Mouse (Mus musculus) embryonic facial prominence, embryonic 11.5 days (tissue): ENCODE data around the gene Gjd3. TPM values are rescaled to one million over a fixed set of nuclear protein-coding genes. Genes with fewer than 3 reads are reported as not detected.

ENCODE experiments used
- ATAC-seq: fragments of 200-750 bp; cut with Nextera tagmentation; replicated peaks from 2 replicates; pipeline ENCODE4 v1.8.0; 2017; ENCODE audit warnings: low read depth; ENCODE audit not compliant: insufficient number of reproducible peaks, low FRiP score, low TSS enrichment
- DNase-seq: peaks from one replicate; pipeline ENCODE4 v3.0.0-alpha.2; 2015; ENCODE audit warnings: low spot score
- H3K27ac ChIP-seq: fragments of 300-500 bp; sonication (generic); replicated peaks from 2 replicates; pipeline ENCODE4 v1.5.1; 2014; ENCODE audit warnings: mild to moderate bottlenecking, low read depth, low read length, control low read depth
- H3K27me3 ChIP-seq: fragments of 300-500 bp; sonication (generic); 2 replicates; pipeline ENCODE4 v1.6.1; 2014; ENCODE audit warnings: mild to moderate bottlenecking, low read length, moderate library complexity, mixed read lengths; ENCODE audit not compliant: control insufficient read depth, insufficient read depth
- H3K36me3 ChIP-seq: fragments of 300-500 bp; sonication (generic); replicated peaks from 2 replicates; pipeline ENCODE4 v1.6.1; 2014; ENCODE audit warnings: low read depth, mild to moderate bottlenecking, low read length, moderate library complexity, mixed read lengths; ENCODE audit not compliant: control insufficient read depth, insufficient read depth
- H3K4me1 ChIP-seq: fragments of 300-500 bp; sonication (generic); 2 replicates; pipeline ENCODE4 v1.6.1; 2014; ENCODE audit warnings: low read length, mixed read lengths; ENCODE audit not compliant: control insufficient read depth, insufficient read depth
- H3K4me2 ChIP-seq: fragments of 300-500 bp; sonication (generic); 2 replicates; pipeline ENCODE4 v1.6.1; 2014; ENCODE audit warnings: low read depth, mild to moderate bottlenecking, control low read depth, low read length, moderate library complexity
- H3K4me3 ChIP-seq: fragments of 300-500 bp; sonication (generic); 2 replicates; pipeline ENCODE4 v1.5.1; 2014; ENCODE audit warnings: low read depth, low read length, control low read depth
- H3K9ac ChIP-seq: fragments of 300-500 bp; sonication (generic); replicated peaks from 2 replicates; pipeline ENCODE4 v1.6.1; 2014; ENCODE audit warnings: mild to moderate bottlenecking, control low read depth, low read length
- H3K9me3 ChIP-seq: fragments of 300-500 bp; sonication (generic); replicated peaks from 2 replicates; pipeline ENCODE4 v1.6.1; 2016; ENCODE audit warnings: mild to moderate bottlenecking, low read length, inconsistent platforms, mixed read lengths; ENCODE audit not compliant: control insufficient read depth
- whole genome bisulfite sequencing: fragments of 180-500 bp; shearing (Covaris S2); extraction: QIAGEN DNeasy Blood & Tissue Kit; methylation state at CpG from one replicate; pipeline ENCODE4 v1.1.7; 2014; 5-methylcytosine and 5-hydroxymethylcytosine counted together
- polyA plus RNA-seq: library from polyadenylated mRNA; unstranded; fragments of >200 nt; fragmentation: Nextera tagmentation; extraction: Ambion mirVana; gene quantifications from 2 replicates; pipeline ENCODE4 v1.2.1, GENCODE M21; 2014

Gene Gjd3
- polyA plus RNA-seq, 1 experiment from 2014 or later = 0.25 TPM

DNA sequence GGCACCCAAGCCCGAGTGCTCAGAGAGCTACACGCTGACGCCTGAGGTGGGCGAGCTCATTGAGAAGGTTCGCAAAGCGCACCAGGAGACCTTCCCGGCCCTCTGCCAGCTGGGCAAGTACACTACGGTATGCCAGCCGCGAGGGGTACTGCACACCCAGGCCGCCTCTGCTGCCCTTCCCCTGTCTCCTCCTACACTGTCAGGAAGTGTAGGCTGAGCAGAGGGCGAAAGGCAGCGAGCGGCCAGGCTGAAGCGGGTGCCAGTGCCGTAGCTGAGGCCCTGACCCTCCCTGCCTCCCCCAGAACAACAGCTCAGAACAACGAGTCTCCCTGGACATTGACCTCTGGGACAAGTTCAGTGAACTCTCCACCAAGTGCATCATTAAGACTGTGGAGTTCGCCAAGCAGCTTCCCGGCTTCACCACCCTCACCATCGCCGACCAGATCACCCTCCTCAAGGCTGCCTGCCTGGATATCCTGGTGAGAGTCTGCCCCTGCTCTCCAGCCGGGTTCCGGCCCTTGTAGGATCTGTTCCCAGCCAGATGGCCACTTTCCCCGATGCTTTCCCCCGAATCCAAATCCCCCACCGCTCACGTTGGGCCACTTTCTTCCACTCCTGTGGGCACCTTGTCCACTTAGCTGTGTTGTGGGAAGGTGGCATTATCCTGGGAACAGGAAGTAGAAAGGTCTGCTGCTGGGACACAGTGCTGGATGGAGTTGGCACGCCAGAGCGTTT is 12.5 kb downstream of the Gjd3 start:
- no peak for ATAC-seq
- Histone ChIP-seq H3K9me3 (no peaks in the 10 kb centered on the region), H3K36me3 (peaks cover 3% of the 10 kb centered on the region), H3K27me3 (no peaks in the 10 kb centered on the region), H3K27ac (no peak overlapping the region), H3K9ac (no peak overlapping the region), H3K4me2 (no peak overlapping the region), H3K4me3 (no peak overlapping the region), H3K4me1 (peaks cover 31% of the 10 kb centered on the region)
- 72% methylated on average over 29 of the region's 29 CpGs for WGBS
- DNase-seq = no peak

DNA sequence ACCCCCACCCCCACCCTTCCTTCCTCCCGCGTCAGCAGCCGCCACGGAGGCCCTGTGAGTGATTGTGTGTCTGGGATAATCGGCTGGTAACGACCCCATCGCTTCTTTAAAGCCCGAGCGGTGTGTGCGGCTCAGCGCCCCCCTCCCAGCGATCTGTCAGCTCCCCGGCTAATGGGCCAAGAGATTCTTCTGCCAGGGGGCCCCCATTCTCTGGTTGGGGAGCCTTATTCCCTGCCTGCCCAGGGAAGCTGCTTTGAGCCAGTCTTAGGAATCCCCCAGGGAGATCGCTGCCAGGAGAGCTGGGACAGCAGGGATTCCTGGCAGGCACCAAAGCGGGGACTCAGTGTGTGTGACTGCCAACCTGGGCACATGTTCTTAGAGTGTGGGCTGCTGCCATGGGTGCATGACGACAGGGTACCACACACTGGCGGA is 13.3 kb downstream of the Gjd3 start:
- no peak for DNase-seq

DNA sequence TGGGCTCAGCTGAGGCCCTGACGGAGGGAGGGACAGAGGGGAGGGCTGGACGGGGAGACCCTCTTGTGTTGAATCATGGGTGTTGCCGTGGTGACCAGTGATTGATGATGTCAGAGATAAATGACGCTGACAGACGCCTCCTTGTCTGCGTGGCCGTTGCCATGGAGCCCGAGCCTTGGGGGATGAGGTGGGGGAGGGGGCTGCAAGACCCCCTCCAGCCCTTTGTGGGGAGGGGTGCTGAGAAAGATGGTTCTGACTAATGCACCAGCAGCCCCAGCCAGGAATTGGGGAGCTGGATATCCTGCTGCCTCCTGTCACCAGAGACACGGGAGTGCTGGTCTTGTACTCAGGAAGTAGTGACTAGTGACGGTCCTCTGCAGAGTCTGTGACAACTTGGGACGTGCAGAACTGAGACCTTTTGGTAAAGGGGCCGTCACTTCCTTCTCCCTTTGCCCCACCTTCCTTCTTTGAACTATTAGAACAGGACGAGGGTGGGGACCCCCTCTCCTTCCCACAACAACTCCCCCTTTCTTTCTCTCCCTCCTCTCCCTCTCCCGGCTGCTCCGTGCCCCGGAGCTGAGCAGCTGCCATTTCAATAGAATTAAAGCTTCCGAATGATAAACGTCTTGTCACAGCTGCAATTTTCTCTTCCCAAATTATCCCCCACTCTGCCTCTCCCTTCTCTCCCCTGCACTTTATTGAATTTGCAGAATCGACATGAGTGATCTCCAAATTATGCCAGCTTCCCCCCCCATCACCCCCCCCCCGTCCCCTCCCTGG is 13.9 kb downstream of the Gjd3 start:
- WGBS = 6% methylated on average over 20 of the region's 20 CpGs
- Histone ChIP-seq H3K9ac (no peak overlapping the region), H3K9me3 (no peaks in the 10 kb centered on the region), H3K4me3 (no peak overlapping the region), H3K4me2 (peak overlapping the region; percentile 29), H3K27me3 (no peaks in the 10 kb centered on the region), H3K27ac (peak overlapping the region; percentile 66), H3K4me1 (peaks cover 45% of the 10 kb centered on the region), H3K36me3 (peaks cover 3% of the 10 kb centered on the region)
- ATAC-seq = 0 out of 2 replicates have a peak, but pooled peaks have one; percentile 12
- peak; percentile 71 for DNase-seq

More for the DNA sequence above, 13.3 kb downstream of the Gjd3 start:
- Histone ChIP-seq H3K4me3 (no peak overlapping the region), H3K27me3 (no peaks in the 10 kb centered on the region), H3K9me3 (no peaks in the 10 kb centered on the region), H3K27ac (peak overlapping the region; percentile 60; the same call in 1 of the 2 replicates), H3K4me1 (peaks cover 40% of the 10 kb centered on the region), H3K36me3 (peaks cover 3% of the 10 kb centered on the region), H3K4me2 (peak overlapping the region; percentile 22; the same call in 1 of the 2 replicates), H3K9ac (no peak overlapping the region; the same call in 1 of the 2 replicates)
- no peak; the same call in 1 of the 2 replicates for ATAC-seq
- 27% methylated on average over 14 of the region's 17 CpGs for WGBS

DNA sequence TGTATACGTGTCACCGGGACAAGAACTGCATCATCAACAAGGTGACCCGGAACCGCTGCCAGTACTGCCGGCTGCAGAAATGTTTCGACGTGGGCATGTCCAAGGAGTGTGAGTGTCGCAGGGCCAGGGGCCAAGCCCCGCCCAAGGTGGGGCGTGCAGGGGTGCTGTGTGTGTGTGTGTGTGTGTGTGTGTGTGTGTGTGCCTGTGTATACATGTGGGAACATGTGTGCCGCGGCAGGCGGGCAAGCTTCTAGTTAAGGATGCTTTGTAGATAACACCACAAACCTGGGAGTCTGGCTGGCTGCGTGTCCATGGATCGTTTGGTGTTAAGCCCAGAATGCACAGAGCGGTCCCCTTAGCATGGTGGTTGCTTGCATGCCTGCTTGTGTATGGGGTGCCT is 14.7 kb downstream of the Gjd3 start:
- H3K27ac ChIP-seq = peak overlapping the region; percentile 66
- no peaks in the 10 kb centered on the region for H3K9me3 ChIP-seq
- H3K4me2 ChIP-seq = no peak overlapping the region
- H3K27me3 ChIP-seq = no peaks in the 10 kb centered on the region
- WGBS = 71% methylated on average over 16 of the region's 16 CpGs
- ATAC-seq (no peak), DNase-seq (no peak)
- H3K36me3 ChIP-seq = peaks cover 3% of the 10 kb centered on the region
- H3K4me1 ChIP-seq = peaks cover 52% of the 10 kb centered on the region
- H3K9ac ChIP-seq = no peak overlapping the region
- H3K4me3 ChIP-seq = no peak overlapping the region

DNA sequence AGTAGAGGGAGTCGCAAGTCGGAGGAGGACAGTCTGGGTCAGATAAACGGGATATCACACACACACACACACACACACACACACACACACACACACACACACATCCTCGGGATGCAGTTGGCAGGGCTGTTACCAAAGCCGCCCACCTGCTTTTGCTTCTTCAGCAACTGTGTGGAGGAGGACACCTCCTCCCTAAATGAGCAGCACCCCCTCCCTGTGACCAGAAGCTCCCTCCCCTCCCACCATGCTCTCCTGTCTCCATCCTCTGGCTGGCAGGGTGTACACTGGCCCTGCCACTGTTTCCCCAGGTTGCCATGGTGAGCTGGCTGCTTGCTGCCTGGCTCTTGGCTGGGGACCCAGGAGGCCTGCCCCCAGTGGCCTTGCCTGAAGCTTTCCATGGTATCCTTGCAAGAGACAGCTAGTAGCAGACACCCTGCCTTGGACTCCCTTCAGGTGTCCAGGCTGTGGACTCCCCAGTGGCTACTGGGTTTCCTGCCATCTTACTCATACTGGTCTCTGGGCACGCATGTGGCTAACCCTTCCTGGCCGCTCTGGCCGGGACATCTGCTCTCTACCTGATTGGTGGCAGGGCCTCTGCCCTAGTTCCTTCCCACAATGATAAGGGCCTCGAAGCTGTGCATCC is 16.2 kb downstream of the Gjd3 start:
- H3K4me1 ChIP-seq = peaks cover 64% of the 10 kb centered on the region
- no peak for ATAC-seq
- DNase-seq = no peak
- no peak overlapping the region for H3K27ac ChIP-seq
- no peak overlapping the region for H3K9ac ChIP-seq
- H3K27me3 ChIP-seq = no peaks in the 10 kb centered on the region
- no peak overlapping the region for H3K4me3 ChIP-seq
- no peaks in the 10 kb centered on the region for H3K9me3 ChIP-seq
- H3K4me2 ChIP-seq = peak overlapping the region; percentile 10; the same call in 1 of the 2 replicates
- WGBS = 34% methylated on average over 9 of the region's 9 CpGs
- H3K36me3 ChIP-seq = peaks cover 3% of the 10 kb centered on the region

- H3K4me2 ChIP-seq = peak overlapping the region; percentile 30
- H3K9me3 ChIP-seq = no peaks in the 10 kb centered on the region
- H3K27me3 ChIP-seq = no peaks in the 10 kb centered on the region
- peak overlapping the region; percentile 87 for H3K27ac ChIP-seq
- no peak overlapping the region for H3K4me3 ChIP-seq
- DNase-seq (no peak), ATAC-seq (no peak)
- peak overlapping the region; percentile 60; the same call in 1 of the 2 replicates for H3K9ac ChIP-seq
- H3K36me3 ChIP-seq = no peaks in the 10 kb centered on the region; the same call in none of the 2 replicates
- H3K4me1 ChIP-seq = peaks cover 71% of the 10 kb centered on the region
- WGBS = 2% methylated on average over 11 of the region's 11 CpGs
These were observed 17.3 kb downstream of the Gjd3 start for GRCm38 (mm10) chr11:98965416-98966077.

GRCm38 (mm10) chr11:98964616-98965415 is 18.0 kb downstream of the Gjd3 start:
- Histone ChIP-seq H3K36me3 (no peaks in the 10 kb centered on the region; the same call in none of the 2 replicates), H3K9me3 (no peaks in the 10 kb centered on the region), H3K4me3 (no peak overlapping the region), H3K27me3 (no peaks in the 10 kb centered on the region), H3K27ac (peak overlapping the region; percentile 87), H3K9ac (peak overlapping the region; percentile 60), H3K4me2 (peak overlapping the region; percentile 64), H3K4me1 (peaks cover 71% of the 10 kb centered on the region)
- ATAC-seq = no peak
- WGBS = 12% methylated on average over 15 of the region's 15 CpGs
- no peak for DNase-seq
